Mouse (Mus musculus) yolk sac, embryonic 10.5 days (tissue): ENCODE data around the gene Tmem107.

Source experiments
- DNase-seq: peaks from one replicate; pipeline ENCODE4 v3.0.0-alpha.2; 2017; ENCODE audit warnings: low spot score

Tmem107 gene

GRCm38 (mm10) chr11:69107676-69108075 is 37.1 kb downstream of the Tmem107 start:
- DNase-seq: no peak

GRCm38 (mm10) chr11:69108223-69108622 is 37.6 kb downstream of the Tmem107 start:
- DNase-seq: no peak

DNA sequence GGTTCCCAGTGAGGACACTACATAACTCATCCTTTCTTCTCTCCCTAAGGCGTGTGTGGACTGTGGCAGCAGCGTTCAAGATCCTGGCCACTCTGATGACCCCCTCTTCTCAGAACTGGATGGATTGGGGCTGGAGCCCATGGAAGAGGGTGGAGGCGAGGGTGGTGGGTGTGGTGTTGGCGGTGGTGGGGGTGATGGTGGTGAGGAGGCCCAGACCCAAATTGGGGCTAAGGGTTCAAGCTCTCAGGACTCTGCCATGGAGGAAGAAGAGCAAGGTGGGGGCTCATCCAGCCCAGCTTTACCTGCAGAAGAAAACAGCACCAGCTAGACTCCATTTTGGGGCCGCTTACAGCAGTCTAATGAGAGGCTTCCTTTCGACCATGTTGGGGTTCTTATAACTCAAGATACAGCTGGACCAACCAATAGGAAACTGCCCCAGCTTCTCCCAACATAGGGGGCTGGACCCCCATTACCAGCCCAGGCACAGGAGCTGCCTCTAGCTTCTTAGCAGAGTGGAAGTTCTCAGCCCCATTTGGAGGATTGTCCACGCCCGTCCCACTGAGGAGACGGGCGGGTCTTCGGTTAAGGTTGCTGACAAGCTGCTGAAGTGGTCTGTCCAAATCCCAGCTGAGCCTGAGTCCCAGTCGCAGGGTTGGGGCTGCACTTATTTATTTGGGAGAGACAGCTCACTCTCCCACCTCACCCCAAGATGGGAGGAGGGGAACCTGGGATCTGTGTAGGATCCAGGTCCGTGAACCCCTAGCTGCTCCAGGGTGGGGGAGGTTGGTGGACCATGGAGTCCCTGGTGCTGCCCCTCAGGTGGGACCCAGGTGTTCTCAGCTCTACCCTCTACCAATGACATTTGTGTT is 38.7 kb downstream of the Tmem107 start:
- DNase-seq: no peak

DNA sequence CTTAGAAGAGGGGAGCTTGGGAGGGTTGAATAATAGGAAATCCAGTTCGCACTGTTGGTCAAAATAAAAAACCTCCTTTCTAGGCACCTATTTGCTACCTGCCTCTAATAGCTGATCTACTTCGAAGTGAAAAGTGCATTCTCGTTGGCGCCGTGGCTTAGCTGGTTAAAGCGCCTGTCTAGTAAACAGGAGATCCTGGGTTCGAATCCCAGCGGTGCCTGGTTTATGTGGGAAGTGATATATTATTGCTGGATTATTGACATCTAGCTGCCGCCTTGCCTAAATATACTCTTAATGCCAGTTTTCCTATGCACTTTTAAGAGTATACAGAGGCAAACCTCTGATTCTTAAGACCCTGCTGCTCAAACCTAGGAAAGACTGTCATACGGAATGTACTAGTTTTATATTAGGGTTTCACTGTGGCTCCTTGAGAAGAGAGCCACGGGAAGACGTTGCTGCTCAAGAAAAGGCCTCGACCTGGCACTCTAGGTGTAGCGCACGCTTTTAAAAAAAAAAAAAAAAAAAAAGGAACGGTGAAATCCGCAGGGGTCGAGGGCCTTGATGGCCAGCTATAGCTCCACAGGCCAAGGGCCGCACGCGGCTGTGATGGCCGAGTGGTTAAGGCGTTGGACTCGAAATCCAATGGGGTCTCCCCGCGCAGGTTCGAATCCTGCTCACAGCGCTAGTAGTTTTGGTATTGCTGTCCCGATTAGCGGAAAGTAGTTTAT is 39.9 kb downstream of the Tmem107 start:
- DNase-seq: peak; percentile 91

DNA sequence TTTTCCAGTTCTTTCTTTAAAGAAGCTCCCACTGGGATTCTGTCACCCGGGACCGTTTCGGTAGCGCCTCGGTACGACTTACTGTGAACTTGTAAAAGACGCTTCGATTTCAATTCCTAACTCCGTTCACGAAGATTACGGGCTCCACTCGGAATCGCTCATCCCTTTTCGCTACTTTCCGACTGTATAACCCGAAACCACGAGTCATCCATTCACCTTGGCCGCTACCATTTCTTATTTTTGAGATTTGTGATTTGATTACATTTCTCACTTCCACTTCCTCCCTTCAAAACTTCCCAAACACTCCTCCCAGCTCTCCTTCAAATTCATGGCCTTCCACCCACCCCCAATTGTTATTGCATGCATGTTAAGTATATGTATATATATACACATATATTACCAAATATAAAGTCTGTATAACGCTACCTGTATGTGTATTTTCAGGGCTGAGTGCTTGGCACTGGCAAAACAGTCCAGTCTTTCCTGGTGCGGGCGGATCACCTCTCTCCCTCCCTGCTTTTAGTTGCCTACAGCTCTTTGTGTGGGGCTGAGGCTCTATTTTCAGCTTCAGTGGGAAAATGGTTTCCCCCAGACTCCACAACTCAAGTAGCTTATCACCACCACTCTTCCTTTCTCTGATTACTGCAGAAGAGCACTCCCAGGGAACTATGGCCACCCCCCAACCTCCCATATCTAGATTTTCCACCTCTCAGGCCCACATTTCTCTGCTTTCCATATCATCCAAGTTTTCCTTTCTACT is 40.6 kb downstream of the Tmem107 start:
- DNase-seq: no peak

GRCm38 (mm10) chr11:69111865-69112264 is 41.3 kb downstream of the Tmem107 start:
- DNase-seq: no peak

GRCm38 (mm10) chr11:69114018-69114417 is 43.4 kb downstream of the Tmem107 start:
- no peak for DNase-seq

GRCm38 (mm10) chr11:69114621-69115020 is 44.0 kb downstream of the Tmem107 start:
- no peak for DNase-seq

GRCm38 (mm10) chr11:69116843-69117242 is 46.2 kb downstream of the Tmem107 start:
- DNase-seq: no peak

- DNase-seq: peak; percentile 63
These were observed 47.4 kb downstream of the Tmem107 start for GRCm38 (mm10) chr11:69117737-69118695.

DNA sequence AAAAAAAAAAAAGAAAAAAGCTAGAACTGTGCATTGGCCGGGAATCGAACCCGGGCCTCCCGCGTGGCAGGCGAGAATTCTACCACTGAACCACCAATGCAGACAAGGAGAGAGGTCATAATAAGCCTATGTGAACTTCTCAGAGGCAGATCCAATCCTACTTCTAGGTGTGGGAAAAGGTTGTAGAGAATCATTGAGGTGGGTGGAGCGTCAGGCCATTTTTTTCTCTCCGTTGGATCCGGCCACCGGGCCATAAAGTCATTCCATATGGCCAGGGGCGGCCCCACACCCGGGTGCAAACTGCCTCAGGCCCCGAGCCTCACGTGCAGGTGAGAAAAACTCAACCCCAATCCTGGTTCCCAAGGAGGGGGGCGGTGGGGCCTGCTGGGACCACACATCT is 48.2 kb downstream of the Tmem107 start:
- peak; percentile 90 for DNase-seq

DNA sequence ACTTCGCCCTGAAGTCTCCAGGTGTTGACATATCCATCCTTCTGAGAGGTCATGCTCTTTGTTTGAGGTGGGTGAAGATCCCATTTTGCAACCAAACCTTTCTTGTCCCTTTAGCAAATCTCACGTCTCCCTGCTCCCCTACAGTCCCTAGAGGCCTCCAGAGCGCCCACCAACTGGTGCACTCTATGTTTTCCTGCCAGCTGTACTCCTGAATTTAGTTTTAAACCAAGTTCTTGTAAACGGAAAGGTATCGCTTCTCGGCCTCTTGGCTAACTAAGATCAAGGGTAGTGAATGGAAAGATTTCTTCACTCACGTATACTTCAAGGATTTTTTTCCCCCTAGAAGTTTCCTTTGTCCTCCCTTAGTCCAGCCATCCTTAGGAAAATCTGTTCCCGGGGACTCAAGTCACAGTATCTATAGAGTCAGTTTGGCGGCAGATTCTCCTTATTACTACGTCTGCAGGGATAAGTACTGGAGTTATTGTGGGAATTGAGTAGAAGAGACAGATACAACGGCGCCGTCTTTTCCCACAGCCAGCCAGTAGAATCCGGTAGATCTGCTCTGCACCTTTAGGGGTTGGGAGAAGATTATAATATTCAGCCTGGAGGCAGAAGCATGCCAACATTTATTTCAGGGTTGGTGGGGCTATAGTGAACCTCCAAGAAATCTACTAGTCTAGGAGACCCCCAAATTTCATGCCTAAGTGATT is 49.0 kb downstream of the Tmem107 start:
- no peak for DNase-seq

DNA sequence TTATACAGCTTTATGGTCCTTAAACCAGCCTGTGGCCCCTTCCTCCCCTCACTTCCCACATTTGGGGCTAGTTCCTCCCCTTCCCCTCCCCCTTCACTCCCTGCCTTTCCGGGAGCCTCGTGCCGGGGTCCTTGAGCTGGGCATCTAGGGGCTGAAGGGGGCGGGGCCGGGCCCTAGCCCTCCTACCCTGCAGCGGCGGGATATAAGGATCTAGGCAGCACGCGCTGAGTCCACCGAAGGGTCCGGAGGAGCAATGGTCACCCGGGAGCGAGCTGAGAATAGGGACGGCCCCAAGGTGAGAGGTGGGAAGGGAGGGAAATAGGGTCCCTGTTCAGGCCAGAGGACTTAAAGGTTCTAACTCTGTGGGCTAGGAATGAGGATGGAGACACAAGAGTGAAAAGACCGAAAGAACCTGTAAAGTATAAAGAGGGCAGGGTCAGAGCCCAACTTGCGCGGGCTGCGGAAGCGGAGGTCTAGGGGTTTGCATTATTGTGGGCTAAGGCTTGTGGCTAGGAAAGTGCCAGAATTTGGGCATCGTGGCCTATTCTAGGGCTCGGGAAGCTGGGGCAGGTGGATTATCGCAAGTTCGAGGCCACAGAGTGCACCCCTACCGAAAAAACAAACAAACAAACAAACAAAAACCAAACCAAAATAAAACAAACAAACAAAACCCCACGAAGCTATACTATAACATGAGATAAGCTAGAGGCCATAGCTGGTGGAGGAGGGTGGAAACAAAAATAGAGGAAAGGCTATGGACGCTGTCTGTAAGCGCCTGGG is 49.8 kb downstream of the Tmem107 start, which contains the start of gene Hes7:
TSS of gene Hes7 (plus strand) at position 184 of the 780 bp plus-strand sequence.
- DNase-seq: peak; percentile 38

GRCm38 (mm10) chr11:69121001-69121740 is 50.6 kb downstream of the Tmem107 start:
- peak; percentile 26 for DNase-seq

DNA sequence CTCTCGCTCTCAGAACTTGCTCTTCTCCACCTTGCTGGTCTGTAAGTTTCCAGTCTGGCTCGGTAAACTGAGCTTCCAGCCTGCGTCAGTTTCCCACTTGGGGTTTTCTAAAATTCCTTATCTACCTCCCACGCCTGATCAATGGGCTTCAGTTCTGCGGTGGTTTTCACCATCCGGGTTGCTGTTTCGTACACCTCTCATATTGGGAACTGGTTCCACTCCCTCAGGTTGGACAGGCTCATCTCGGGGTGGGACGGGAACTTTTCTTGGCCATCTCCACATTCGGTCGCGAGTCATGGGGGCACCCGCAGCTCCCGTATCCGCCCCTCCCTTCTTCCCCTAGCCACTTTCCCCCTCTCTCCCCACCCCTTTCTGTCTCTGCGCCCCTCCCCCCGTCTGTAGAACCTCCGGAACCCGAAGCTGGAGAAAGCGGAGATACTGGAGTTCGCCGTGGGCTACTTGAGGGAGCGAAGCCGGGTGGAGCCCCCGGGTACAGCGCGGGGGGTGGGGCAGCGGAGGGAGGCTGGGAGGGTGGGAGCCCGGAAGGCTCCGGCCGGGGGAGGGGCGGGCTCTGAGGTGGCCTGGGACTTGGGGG is 51.2 kb downstream of the Tmem107 start:
- DNase-seq: no peak

DNA sequence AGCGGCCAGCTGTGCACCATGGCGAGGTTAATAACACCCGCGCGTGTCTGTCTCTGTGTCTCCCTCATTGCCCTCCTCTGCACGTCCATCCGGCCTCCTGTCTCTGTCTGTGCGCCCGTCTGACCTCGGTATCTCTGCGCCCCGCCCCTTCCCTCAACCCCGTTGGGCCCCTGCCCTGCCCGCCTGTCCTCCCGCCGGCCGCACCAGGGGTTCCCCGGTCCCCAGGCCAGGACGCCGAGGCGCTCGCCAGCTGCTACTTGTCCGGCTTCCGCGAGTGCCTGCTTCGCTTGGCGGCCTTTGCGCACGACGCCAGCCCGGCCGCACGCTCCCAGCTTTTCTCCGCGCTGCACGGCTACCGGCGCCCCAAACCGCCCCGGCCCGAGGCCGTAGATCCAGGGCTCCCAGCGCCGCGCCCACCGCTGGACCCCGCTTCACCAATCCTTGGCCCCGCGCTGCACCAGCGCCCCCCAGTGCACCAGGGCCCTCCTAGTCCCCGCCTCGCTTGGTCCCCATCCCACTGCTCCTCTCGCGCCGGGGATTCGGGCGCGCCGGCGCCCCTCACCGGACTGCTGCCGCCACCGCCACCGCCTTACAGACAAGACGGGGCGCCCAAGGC is 51.8 kb downstream of the Tmem107 start, which contains the start of gene 9130213A22Rik:
TSS of gene 9130213A22Rik (minus strand) at position 254 of the 616 bp plus-strand sequence.
- peak; percentile 89 for DNase-seq
